Mouse (Mus musculus): ENCODE data around the gene Hic1.

Gene Hic1

DNA sequence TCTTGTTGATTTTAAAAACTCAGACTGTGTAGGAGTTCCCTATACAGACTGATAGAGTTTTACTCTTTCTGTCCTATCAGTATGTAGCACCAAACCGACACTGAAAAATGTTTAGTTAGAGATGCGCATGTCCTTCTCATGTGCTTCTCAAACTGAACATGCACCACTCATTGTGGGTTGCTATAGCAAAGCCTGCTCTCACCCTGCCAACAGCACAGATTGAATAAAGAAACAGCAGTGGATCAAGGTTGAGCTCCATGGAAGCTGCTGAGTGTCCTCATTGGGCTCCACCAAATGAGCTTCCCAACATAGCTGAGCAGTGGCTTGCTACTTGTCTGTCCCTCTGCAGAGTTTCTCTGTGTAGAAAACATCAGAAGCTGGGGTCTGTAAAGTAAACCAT lies 51.2 kb downstream of the Hic1 start:
- DNase-seq (ENCODE audit: low read depth, low spot score): no peak

DNA sequence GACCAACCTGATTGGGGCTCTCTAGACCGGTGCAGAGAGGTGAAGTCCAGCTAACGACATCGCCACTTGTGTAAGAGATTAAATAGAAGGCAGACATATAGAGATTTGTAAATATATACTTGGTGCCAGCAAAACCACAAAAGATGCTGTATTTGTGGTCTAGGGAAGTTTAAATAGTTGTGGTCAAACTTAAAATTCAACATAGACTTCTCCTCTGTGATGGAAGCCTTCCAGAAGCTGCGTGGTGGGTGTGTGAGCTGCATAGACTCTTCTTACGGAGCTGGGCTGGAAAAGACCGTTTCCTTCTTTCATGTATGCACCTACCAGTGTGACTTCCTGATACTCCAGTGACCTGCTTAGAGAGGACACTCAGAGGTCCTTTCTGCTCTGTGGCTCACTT lies 52.9 kb downstream of the Hic1 start:
- peak; percentile 82 for DNase-seq (ENCODE audit: low read depth, low spot score)
